Mouse (Mus musculus) ES-E14 (cell line): ENCODE measurements around the gene Ahsg.

ENCODE experiments used
- HCFC1 ChIP-seq: IDR thresholded peaks from 2 replicates; pipeline ENCODE4 v1.6.1; 2012; ENCODE audit warnings: low read length, inconsistent platforms, borderline replicate concordance; ENCODE audit not compliant: insufficient read depth
- MAFK ChIP-seq: IDR thresholded peaks from 2 replicates; pipeline ENCODE4 v1.6.1; 2014; ENCODE audit warnings: mild to moderate bottlenecking, low read depth, low read length, inconsistent platforms; ENCODE audit not compliant: insufficient read depth
- ZC3H11A ChIP-seq: IDR thresholded peaks from 2 replicates; pipeline ENCODE4 v1.6.1; 2012; ENCODE audit warnings: low read depth, mild to moderate bottlenecking, inconsistent platforms, low read length, borderline replicate concordance
- ZNF384 ChIP-seq: IDR thresholded peaks from 2 replicates; pipeline ENCODE4 v1.6.1; 2012; ENCODE audit warnings: low read depth, low read length, inconsistent platforms

DNA sequence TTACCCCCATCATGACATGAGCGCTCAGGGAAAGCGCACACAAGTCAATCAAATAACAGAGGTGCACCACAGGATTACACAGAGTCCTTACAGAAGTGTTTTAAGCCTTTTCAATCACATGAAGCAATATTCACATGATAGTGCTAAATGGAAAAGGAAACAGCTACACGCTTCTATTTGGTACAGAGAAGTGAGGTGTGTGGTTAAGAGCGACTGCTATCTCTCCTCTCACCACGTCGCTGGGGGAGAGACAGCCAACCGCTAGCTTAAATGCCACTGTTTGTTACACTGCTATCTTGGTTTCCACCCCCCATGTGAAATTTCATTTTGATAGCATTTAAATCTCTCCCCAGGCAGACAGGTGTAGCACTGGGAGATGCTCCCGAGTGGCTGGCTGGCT, 1.4 kb upstream of the Ahsg start:
- TF ChIP-seq MAFK (no peak), ZC3H11A (no peak), ZNF384 (no peak), HCFC1 (no peak)
